Mouse (Mus musculus) cortical plate, adult 2 months (tissue): ENCODE measurements at regions not wholly inside any gene's neighbourhood (a gene's known extent, or its start where the extent isn't known, plus 50 kb on each side); places are given as distances from the start of the nearest gene placed in this dataset.

ENCODE experiments used
- CTCF ChIP-seq: fragments of 200-500 bp; IDR thresholded peaks from 2 replicates; pipeline ENCODE4 v1.5.1; 2011; ENCODE audit warnings: mild to moderate bottlenecking, control low read depth, low read length; ENCODE audit not compliant: insufficient read depth; ENCODE audit errors: extremely low read depth
- POLR2A ChIP-seq: fragments of 200-500 bp; IDR thresholded peaks from 2 replicates; pipeline ENCODE4 v1.6.1; 2011; ENCODE audit warnings: mild to moderate bottlenecking, low read length, control low read depth; ENCODE audit not compliant: insufficient read depth; ENCODE audit errors: extremely low read depth

GRCm38 (mm10) chr12:12622712-12623292 is 318.9 kb downstream of the Mycn start:
- peak; percentile 83 for TF ChIP-seq CTCF
- TF ChIP-seq POLR2A: no peak
